Mouse (Mus musculus) neutrophil, adult 59 days (primary cell): ENCODE results near the gene Aifm3. TPM values are rescaled to one million over a fixed set of nuclear protein-coding genes. Genes with fewer than 3 reads are reported as not detected.

Experiments
- total RNA-seq, 2 experiments: library from RNA; stranded (reverse); gene quantifications; 1 replicate in 1 of 2; 2 replicates in 1 of 2; pipeline ENCODE4 v1.2.4; 2023

Aifm3 gene
- total RNA-seq: not detected

GRCm38 (mm10) chr16:17489469-17490111 lies at the start of gene Aifm3:
Aifm3 (plus strand) TSS chr16:17489611.

GRCm38 (mm10) chr16:17451541-17452372 lies 37.7 kb upstream of the Aifm3 start, which contains the start of gene Crkl:
Crkl (plus strand) TSS chr16:17451987.

GRCm38 (mm10) chr16:17508546-17509239 lies 19.3 kb downstream of the Aifm3 start, which contains the start of gene Lztr1:
Lztr1 (plus strand) TSS chr16:17508688.

GRCm38 (mm10) chr16:17530640-17531288 lies 41.4 kb downstream of the Aifm3 start, which contains the start of gene Thap7:
Thap7 (minus strand) TSS chr16:17531136.

Other genes starting within 250 kb of the Aifm3 start
- gene Tmem191c, start 213.5 kb upstream of the Aifm3 start, total RNA-seq: 1 to 10 TPM; 2.7 to 5.2 TPM
- gene Serpind1, start 158.2 kb upstream of the Aifm3 start, total RNA-seq: not detected
- gene Snap29, start 83.6 kb upstream of the Aifm3 start, total RNA-seq: 10 to 100 TPM; 15.3 to 18.3 TPM
- gene Pi4ka, start 83.3 kb upstream of the Aifm3 start, total RNA-seq: 10 to 100 TPM; 38.3 to 43.5 TPM
- 10 to 100 TPM; 34.0 to 40.3 TPM for gene Crkl, start 37.6 kb upstream of the Aifm3 start, total RNA-seq
- 10 to 100 TPM; 31.5 to 37.7 TPM for gene Lztr1, start 19.1 kb downstream of the Aifm3 start, total RNA-seq
- 10 to 100 TPM; 14.0 to 25.7 TPM for gene Thap7, start 41.5 kb downstream of the Aifm3 start, total RNA-seq
- not detected for gene Lrrc74b, start 71.6 kb downstream of the Aifm3 start, total RNA-seq
- gene P2rx6, start 72.3 kb downstream of the Aifm3 start, total RNA-seq: not detected
- under 1 TPM; 0.64 to 0.82 TPM for gene Slc7a4, start 93.6 kb downstream of the Aifm3 start, total RNA-seq
- gene Smpd4, start 129.7 kb downstream of the Aifm3 start, total RNA-seq: 10 to 100 TPM; 26.3 to 30.6 TPM
- gene Ccdc74a, start 156.9 kb downstream of the Aifm3 start, total RNA-seq: 1 to 10 TPM in 1 of 2 experiments, not detected in 1; 1.1 TPM
- gene Med15, start 243.3 kb downstream of the Aifm3 start, total RNA-seq: 10 to 100 TPM; 84.2 TPM